Mouse (Mus musculus) retina, adult 2 months (tissue): ENCODE results near the gene Clint1.
A peak's percentile ranks its signal among the peaks of the same experiment; 100 is the strongest.

Source experiments
- DNase-seq: peaks from one replicate; pipeline ENCODE4 v3.0.0-alpha.2; 2012; ENCODE audit warnings: low read depth, low spot score

Clint1 gene

DNA sequence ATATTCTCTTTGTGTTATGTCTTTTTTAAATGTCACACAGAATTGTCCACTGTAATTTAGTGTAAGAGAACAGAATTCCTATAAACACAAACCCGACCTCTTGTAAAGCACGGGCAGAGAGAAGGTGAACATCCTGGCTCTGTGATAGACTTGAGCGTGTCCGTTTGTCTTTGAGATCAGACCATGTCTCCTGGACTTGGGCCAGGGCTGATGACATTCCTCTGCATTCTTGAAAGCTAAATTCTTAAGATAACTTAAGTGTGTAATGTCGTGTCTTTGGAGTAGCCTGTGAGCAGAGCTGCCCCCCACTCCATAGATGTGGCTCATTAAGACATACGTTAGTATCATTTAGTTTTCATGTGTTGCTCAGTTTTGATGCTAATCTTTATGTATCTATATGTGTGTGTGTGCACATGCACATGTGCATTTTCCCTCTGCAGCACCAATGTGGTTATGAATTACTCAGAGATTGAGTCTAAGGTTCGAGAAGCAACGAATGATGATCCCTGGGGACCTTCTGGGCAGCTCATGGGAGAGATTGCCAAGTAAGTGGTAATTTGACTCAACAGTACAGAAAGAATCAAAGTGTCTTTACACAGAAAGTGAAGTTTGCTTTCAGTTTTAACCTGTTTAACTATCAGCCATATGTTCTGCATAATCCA, 31.6 kb downstream of the Clint1 start:
- no peak for DNase-seq

DNA sequence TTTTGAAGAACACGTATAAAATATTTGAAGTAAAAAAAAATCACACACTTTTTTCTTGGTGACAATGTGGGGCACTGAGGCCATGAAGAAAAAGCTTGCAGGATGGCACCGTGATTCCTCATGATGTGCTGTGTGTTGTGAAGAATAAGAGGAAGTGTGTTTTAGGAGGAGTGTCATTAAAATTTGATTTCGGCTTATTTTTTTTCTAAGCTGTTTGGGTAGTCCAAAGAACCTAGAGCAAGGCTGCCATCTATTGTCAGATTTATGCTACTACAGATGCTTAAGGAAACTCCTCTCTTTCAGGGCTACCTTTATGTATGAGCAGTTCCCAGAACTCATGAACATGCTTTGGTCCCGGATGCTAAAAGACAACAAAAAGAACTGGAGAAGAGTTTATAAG, 32.2 kb downstream of the Clint1 start:
- DNase-seq, result peak; percentile 9

DNA sequence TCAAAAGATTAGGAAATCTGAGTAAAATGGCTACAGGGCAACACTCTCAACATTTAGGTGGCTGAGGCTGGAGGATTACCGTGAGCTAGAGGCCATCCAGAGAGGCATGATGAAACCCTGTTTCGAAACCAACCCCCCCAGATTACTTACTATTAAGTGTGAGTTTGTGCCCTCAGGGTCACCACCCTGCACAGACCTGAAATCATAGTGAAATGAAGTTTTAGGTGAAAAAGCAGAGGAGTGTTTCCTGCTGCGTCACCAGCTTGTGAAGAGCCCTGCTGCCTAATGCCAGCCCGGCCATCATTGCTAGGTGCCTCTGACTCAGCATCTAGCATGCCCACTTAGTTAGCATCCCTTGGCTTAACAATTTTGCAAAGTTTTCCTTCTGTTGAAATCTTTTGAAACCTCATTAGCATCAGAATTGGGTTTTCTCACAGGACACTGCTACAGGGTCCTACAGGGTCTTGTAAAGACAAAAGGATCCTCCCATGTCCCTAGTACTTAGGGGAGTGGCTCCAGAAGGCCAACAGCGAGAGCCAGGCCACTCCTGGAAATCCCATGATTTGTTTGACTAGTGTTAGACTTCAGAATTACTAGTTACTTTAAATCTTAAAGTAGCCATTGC, 33.9 kb downstream of the Clint1 start:
- no peak for DNase-seq

DNA sequence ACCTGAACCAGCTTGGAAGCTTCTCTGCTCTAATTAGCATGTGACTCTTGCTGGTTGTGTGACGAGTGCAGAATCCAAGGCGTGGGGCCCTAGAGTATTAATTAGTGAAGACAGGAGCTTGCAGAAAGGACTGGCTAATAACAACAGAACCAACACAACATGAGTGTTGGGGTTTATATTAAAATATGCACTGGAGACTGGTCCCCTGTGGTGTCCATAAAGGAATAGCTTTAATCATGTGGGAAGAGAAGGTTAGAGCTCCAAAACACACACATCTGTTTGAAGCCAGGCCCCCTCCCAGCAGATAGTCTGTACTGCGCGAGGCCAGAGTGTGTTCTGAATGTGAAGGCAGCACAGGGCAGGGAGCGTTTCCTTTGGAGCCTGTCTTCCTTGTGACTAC, 34.7 kb downstream of the Clint1 start:
- no peak for DNase-seq

DNA sequence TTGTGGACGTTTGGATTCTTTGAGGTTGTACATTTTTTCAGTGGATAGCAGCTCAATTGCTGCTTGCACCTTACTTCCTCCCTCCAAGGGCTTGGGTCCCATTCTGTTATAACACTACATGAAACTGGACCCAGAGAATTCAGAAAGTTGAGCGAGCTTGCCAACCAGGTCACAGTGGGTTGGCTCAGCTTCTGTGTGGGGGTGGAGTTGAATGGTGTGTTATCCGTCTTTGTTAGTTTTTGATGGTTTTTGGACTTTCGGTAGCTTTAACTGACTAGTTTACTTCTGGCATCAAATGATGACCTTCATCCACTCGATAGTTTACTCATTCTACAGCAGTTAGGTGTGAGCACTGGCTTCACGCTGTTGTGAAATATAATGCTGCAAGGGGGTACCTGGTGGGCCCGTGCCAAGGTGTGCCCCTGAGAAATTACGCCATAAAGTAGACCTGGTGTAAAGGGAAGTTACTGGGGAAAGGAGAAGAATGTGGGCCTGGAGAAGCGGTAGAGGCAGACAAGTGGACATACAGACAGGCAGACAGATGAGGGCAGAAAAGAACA, 36.7 kb downstream of the Clint1 start:
- no peak for DNase-seq

DNA sequence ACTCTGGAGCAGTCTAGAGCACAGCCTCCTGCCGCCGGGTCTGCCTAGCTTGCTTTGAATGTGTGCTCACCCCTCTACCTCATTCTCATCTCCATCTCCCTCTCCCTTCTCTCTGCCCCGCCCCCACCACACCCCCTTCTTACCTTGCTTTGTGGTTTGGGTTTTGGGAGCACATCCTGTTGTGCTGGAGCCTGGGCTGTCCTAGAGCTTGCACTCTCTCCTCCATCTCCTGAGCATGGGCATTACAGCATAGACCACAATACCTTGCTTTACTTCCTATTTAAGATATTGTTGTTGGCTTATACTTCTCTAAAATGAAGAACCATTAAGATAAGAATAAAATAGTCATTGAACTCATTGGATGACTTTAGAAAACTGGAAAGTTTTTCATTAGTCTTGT, 38.1 kb downstream of the Clint1 start:
- no peak for DNase-seq

DNA sequence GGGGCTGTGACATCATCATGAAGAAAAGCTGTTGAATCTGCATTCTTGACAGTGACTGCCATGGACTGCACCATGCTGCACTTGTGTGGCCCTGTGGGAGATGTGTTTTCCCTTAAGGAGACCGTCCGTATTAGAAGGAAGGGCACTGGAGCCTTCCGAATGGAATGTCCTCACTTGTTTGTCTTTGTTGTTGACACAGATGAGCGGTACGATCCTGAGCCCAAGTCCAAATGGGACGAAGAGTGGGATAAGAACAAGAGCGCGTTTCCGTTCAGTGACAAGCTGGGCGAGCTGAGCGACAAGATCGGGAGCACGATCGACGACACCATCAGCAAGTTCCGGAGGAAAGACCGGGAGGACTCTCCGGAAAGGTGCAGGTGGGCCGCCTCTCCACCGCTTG, 38.6 kb downstream of the Clint1 start:
- DNase-seq, result no peak

DNA sequence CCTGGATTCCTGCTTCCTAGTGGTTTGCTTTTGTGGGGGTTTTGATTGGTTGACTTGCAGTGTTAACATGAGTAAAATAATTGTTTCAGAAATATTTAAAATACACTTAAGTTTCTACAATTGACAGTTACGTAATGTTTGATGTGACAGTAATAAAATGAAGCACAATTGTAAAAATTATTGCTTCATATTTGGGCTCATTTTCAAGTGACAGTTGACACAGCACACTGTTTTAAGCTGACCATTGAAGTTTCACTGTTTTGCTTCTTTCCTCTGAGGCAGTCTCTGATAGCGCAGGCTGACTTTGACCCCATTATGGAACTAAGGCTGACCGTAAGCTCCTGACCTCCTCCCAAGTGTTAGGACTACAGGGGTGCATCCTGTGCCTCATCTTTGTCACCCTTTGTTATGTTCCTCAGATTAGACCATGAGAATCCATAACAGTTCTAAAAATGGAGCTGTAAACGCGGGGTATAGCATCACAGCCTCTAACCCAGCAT, 41.1 kb downstream of the Clint1 start:
- no peak for DNase-seq

DNA sequence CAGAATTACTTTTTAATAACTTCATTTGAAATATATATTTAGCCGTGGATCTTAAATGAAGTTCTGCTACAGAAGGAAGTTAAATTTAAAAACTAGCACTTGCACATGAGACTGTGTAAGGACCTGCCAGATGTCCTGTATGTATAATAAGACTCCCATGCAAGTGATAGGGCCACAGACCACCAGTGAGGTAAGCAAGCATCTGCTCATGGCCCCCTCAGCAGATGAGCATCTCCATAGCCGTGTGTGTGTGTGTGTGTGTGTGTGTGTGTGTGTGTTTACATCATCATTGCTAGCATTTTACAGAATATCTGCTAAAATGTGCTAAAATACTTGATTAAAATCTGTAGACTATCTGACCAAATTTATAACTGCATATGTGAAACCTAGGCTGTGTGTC, 45.5 kb downstream of the Clint1 start:
- no peak for DNase-seq

DNA sequence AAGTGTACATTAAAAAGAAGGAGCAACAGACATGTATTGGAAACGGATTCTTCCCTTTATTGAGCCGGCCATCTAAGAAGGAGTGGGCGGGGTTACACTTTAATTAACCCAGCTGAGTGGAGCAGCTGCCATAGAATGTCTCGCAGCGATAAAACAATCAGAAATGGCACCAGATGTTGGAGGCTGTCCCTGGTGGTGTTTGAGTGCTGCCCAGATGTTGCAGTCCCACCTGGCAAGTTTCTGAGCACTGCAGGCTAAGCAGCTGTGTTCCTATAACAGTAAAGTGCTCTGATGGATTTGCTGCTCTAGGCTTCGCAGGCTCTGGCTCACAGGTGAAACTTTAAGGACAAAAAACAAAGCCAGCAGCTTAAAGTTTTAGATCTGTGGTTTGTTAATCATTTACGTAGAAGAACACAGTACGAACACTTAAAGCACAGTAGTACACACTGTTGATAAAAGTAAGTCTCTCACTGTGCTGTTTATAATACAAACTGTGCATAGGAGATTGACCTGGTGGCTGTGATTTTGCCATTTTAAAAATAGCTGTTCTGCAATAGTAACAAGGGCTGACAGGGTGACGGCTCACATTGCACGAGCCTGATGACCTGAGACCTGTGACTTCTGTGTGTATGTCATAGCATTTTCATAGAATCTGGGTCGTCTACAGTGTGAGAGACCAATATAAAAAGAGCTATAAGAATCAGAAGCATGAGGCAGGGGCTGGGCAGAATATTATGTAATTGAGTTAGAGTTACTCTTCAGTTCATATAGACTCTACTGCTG, 48.6 kb downstream of the Clint1 start:
- DNase-seq, result no peak

DNA sequence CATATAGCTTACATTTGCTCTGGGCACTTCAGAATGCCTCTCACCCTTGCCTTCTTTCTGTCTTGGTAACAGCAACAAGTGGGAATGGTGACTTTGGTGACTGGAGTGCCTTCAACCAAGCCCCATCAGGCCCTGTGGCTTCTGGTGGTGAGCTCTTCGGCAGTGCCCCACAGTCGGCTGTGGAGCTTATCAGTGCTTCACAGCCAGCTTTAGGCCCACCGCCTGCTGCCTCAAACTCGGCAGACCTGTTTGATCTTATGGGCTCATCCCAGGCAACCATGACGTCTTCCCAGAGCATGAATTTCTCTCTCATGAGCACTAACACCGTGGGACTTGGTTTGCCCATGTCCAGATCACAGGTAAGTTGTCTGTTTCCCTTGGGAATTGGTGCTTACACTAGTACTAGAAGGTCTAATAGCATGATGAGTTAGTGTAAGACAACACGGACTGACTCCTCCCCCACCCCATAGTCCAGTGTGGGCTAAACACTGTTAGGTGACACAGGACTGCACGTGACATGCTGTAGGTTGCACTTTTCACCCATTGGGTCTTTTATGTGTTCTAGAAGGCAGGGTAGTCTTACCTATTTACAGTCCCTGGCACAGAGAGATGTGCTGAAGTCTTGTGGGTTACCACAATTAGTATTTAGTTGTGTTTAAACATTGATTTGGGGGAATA, 54.4 kb downstream of the Clint1 start:
- DNase-seq, result no peak

DNA sequence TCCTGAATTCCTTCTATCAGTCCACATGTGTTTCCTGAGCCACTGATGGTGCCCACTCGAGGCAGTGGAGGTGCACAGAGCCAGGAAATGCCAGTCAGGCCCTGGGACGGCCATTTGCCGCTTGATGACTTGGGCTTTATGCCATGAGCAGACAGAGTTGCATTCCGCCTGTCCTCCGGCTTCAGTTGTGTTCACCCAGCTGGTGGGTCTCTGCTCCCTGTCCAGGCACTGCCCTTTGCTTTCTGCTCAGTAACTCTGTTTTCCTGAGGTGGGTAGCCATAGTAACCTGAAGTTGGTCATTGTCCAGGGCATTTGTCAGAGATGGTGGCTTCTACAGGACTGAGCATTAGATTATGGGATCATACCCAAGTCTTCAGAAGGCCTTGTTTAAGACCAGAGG, 55.5 kb downstream of the Clint1 start:
- DNase-seq, result no peak

DNA sequence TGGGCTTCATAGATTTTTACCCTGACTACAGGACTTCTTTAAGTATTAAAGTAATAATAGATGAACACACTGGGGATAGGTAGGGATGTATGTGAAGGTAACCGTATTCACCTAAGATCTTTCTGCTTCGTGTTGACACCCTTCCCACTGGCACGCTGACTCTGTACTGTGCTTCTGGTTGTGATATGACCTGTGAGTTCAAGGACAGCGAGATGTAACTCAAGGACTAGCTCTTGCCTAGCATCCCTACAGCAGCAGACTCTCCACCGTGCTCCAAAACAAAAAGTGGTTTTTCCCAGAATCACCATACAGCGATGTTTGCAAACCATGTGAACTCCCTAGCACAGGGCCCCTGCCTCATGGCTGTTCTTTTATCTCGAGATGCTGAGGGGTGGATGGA, 56.2 kb downstream of the Clint1 start:
- DNase-seq, result no peak

DNA sequence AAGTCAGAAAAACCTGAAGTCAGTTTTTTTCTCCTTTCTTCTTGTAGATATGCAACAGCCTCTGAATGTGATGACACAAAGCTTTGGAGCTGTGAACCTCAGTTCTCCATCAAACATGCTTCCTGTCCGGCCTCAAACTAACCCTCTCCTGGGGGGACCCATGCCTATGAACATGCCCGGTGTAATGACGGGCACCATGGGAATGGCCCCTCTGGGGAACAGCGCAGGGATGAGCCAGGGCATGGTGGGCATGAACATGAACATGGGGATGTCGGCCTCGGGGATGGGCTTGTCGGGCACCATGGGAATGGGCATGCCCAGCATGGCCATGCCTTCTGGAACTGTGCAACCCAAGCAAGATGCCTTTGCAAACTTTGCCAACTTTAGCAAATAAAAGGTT, 57.0 kb downstream of the Clint1 start:
- DNase-seq, result no peak

DNA sequence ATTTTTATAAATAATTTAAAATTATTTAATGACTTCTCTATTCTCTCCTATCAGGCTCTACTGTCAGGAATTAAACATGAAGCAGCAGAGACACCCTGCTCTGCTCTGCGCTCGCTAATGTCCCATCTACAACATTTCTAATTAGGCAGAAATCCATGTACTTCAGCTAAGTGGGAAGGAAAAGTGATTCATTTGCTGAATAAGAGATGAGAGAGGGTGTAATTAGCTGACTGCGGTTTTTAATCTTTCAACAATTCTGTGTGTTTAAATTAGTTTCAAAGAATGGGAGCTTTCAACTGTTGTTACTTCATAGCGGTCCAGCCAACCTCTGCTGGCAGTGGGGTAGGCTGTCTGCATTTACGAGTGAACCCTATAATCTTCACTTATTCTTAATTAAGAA, 58.9 kb downstream of the Clint1 start:
- DNase-seq, result no peak

DNA sequence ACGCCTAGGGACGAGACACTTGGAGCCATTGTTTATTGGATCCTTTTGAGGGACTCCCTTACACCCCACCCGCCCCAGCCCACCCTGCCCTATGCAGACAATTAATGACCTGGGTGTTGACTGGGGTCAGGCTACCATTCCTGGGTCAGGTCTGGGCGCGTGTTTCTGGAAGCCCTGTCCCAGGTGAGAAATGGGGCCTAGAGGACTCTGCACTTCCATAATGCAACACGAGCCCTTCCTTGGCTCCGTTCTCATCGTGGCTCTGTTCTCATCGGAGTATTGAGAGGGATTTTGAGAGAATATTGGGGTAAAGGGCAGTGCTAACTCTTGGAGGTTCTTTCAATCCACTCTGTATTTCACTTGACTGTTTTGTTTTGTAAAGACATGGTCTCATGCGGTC, 64.3 kb downstream of the Clint1 start:
- DNase-seq, result no peak

DNA sequence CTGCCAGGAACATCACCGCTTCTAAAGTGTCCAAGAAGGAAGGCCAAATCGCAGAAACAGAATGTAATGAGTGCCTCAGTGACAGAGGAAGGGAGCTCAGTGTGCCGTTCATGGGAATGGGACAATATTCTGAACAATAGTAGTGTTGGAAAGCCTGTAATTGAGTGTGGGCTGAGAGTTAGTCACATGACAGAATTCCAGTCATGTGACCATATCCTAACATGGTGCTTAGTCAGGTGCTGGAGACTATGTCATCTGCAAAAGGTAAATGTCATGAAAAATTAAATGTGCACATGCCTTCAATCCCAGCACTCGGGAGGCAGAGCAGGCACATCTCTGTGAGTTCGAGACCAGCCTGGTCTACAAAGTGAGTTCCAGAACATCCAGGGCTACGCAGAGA, 66.2 kb downstream of the Clint1 start:
- no peak for DNase-seq

DNA sequence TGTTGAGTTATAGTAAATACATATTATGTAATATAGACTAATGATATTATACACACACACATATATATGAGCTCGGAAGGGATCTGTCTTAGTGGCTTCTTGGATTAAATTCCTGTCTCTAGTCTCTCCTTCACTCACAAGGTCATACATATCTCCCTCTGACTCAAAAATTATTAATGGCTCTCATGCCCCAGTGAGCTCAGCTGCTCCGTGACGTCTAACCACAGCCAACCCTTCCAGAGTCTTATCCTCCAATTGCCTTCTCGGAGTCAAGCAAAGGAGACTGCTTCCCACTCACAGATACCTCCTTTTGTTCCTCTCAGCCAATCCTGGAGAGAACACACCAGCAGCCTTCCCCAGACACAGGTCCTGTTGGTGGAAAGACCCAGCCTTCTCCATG, 67.0 kb downstream of the Clint1 start:
- no peak for DNase-seq

DNA sequence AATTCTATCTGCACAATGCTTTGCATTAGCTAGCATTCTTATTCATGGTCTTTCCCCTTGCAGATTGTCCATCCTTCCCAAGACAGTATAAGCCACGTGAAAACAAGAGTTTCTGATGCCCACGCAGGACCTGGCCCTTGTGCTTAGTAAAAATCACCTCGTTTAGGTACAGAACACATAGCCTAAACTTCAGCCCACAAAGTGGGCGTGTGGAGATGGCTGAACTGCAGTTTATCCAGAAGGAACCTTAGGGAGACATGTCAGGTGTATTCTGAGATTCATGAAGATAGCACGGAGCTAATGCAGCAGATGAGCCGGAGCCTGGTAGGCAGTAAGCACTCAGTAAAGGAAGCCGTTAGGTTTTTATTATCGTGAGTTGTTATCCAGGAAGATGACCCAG, 69.2 kb downstream of the Clint1 start:
- DNase-seq, result no peak

DNA sequence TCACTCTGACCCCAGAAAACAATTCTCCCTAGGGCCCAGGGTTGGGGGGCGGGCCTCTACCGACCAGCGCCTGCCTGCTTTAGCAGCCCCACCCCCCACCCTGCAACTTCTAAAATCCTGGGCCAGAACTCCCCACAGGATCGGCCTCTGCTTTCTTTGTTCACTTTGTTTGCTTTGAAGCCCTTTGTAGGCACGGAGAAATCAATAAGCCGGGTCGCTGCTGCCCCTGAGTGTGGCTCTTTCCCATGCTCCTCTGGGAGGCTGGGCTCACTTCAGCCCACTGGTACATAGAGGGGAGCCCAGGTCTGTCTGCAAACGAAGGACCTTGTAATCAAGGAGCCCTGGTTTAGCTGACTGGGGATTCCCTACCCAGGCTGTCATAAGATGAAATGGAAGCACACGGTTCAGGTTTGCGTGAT, 69.6 kb downstream of the Clint1 start:
- no peak for DNase-seq

DNA sequence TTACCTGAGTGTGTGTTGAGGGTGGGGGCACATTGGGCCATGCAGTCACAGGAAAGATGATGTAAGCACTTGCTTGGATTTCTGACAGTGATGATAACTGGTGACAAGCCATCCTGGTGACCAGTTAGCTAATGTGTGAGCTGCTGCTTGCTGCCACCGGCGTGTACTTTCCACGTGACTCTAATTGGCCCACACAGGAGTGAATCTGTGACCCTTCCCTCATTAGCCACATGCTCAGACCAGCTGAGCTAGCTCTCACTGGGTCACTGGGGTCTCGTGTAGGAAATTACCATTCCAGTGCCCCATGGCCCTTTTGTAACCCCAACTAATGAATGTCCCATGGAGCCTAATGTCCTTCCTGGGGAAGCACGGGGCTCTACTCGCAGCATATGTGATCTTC, 73.6 kb downstream of the Clint1 start:
- no peak for DNase-seq

DNA sequence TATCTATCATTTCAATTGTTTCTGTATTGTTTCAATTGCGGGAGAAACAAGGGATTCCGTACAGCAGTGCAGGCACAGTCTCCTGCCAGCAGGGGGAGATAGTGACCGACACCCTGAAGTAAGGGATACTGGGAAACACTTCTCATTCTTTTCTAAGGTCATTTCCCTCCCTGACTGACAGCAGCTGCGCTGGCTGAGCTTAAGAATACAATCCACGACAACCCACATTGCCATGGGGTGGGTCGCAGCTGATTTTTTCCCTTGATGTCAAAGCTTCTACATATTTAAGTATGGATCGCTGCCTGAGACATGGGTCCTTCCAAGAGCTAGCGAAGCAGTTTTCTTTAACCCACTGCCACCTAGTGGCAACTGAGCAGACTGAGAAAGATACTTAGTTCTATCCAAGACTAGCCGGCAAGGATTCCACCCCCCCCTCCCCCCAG, 74.8 kb downstream of the Clint1 start:
- peak; percentile 57 for DNase-seq
